Mouse (Mus musculus): Measurements from ENCODE around the gene Map3k6. TPM values are rescaled to one million over a fixed set of nuclear protein-coding genes. Genes with fewer than 3 reads are reported as not detected.

Map3k6 gene
- polyA plus RNA-seq, 1 experiment from 2014 or later, result 2.8 TPM

DNA sequence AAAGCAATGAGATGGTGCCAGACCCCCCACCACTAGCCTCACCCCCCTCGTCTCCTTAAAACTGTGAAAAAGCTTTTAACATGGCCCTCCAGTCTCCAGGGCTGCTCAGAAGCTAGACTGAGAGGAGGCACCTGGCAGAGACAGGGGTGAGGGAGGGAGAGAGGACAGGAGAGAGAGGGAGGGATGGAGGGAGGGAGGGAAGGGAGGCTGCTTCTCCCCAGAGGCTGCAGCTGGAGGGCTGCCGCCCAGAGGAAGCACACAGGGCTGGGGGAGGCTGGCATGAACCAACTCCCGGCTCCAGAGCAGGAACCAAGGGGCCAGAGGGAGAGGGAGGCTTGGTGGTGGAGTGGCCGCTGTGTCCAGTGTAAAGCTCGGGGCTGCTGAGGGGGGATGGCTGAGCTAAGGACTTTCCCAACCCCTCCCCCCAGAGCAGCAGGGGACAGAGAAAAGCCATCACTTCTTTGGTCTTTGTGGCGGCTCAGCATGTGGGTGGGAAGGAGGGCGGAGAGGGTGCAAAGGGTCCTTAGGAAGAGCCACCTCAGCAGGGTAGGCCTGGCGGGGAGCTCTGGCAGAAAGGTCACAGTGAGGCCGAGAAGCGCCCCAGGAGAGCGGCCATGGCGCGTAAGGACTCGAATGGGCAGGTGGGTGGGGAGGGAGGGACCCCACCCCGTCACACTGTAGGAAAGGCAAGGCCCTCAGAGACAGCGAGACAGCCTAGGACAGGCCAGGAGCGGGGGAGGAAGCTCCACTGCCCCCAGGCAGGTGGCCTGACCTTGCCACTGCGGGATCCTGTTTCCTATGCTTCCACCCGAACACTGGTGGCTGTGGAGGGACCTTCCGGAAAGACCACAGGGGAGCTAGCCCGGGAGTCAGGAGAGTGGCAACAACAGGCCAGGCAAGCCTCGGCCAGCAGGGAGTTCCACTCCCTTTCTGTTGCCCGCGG lies 52.6 kb downstream of the Map3k6 start:
- no peak for ATAC-seq
- Histone ChIP-seq H3K9ac (0 out of 2 replicates have a peak overlapping the region, but pooled peaks have one; percentile 8), H3K27ac (no peak overlapping the region)

DNA sequence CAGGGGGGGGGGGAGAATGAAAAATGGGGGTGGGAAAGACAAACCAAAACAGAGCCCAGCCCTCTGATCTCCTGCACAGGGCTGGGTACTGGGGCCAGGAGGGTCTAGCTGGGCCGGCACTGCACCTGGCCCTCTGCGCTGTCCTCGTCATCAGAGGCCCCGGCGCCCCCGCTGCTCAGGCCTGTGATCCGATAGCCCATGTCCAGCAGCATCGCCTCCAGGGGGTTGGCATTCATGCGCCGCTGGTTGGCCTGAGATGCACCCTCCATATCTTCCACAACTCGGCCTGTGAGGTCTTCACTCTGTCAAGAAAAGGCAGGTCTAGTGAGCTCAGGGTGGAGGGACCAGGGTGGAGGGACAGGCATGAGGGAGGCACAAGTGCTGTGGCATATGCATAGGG lies 53.5 kb downstream of the Map3k6 start:
- Histone ChIP-seq H3K27me3 (replicated peaks) (peaks cover 10% of the 10 kb centered on the region; the same call in 1 of the 2 replicates), H3K9ac (no peak overlapping the region), H3K4me3 (no peak overlapping the region), H3K4me2 (no peak overlapping the region), H3K9me3 (replicated peaks) (no peaks in the 10 kb centered on the region), H3K36me3 (peaks cover 42% of the 10 kb centered on the region), H3K27ac (no peak overlapping the region), H3K4me1 (peaks cover 20% of the 10 kb centered on the region)
- ATAC-seq, result no peak
- 75% methylated on average over 11 of the region's 11 CpGs for WGBS (ENCODE audit: insufficient replicate concordance)

More for the DNA sequence above, 52.6 kb downstream of the Map3k6 start:
- no peak overlapping the region for H3K4me2 ChIP-seq
- peaks cover 20% of the 10 kb centered on the region for H3K4me1 ChIP-seq
- peaks cover 4% of the 10 kb centered on the region; the same call in 1 of the 2 replicates for H3K27me3 ChIP-seq (replicated peaks)
- WGBS (ENCODE audit: insufficient replicate concordance), result 60% methylated on average over 24 of the region's 24 CpGs
- H3K9me3 ChIP-seq (replicated peaks), result no peaks in the 10 kb centered on the region
- H3K4me3 ChIP-seq, result no peak overlapping the region
- H3K36me3 ChIP-seq, result peaks cover 42% of the 10 kb centered on the region

DNA sequence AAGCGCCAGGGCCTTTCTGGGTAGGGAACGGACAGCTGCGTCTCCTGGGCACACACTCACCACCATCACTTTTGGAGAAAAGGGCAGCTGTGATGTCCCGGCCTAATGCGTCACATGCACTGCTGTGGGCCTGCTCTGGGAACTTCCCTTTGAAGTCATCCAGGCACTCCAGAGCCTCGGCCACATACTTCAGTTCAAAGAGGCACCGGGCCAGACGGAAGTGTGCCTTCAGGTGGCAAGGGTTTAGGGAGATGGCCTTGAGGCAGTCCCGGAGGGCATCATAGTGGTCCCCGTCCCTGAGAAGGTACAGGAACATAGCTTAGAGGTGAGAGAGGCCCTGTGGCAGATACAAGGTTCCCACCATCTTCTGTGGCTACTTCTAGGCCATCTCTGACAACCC lies 56.7 kb downstream of the Map3k6 start:
- no peak overlapping the region for H3K27ac ChIP-seq

DNA sequence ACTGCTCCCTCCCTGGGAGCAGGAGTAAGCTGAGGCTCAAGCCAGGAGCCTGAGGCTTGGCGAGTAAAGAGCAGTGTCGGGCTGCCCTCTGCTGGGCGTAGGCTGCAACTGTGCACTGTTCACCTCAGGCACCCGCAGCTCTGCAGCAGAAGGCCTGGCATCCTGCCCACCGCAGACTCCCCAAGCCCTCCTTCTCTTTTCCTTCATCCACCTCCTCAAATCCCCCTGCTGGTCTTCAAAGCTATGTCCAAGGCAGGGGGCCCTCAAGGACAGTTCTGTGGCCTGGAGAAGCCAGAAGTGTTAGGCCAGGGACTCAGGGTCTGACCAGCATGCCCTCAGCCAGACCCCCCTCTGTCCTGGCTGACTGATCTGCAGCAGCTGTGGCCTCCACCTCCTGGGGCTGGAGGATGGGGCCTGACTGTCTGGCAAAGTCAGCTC lies 57.2 kb downstream of the Map3k6 start:
- WGBS (ENCODE audit: insufficient replicate concordance), result 7% methylated on average over 5 of the region's 5 CpGs
- ATAC-seq, result peak; percentile 70
- Histone ChIP-seq H3K4me2 (no peak overlapping the region), H3K27ac (no peak overlapping the region), H3K4me1 (peaks cover 12% of the 10 kb centered on the region), H3K27me3 (replicated peaks) (peaks cover 8% of the 10 kb centered on the region; the same call in 1 of the 2 replicates), H3K4me3 (no peak overlapping the region), H3K36me3 (peaks cover 67% of the 10 kb centered on the region), H3K9me3 (replicated peaks) (no peaks in the 10 kb centered on the region), H3K9ac (no peak overlapping the region)

More for the DNA sequence above, 56.7 kb downstream of the Map3k6 start:
- no peaks in the 10 kb centered on the region for H3K9me3 ChIP-seq (replicated peaks)
- H3K4me3 ChIP-seq, result no peak overlapping the region
- peaks cover 16% of the 10 kb centered on the region for H3K4me1 ChIP-seq
- H3K4me2 ChIP-seq, result no peak overlapping the region
- 0 out of 2 replicates have a peak, but pooled peaks have one; percentile 9 for ATAC-seq
- H3K9ac ChIP-seq, result no peak overlapping the region
- peaks cover 67% of the 10 kb centered on the region for H3K36me3 ChIP-seq
- peaks cover 10% of the 10 kb centered on the region; the same call in 1 of the 2 replicates for H3K27me3 ChIP-seq (replicated peaks)
- 72% methylated on average over 10 of the region's 10 CpGs for WGBS (ENCODE audit: insufficient replicate concordance)

DNA sequence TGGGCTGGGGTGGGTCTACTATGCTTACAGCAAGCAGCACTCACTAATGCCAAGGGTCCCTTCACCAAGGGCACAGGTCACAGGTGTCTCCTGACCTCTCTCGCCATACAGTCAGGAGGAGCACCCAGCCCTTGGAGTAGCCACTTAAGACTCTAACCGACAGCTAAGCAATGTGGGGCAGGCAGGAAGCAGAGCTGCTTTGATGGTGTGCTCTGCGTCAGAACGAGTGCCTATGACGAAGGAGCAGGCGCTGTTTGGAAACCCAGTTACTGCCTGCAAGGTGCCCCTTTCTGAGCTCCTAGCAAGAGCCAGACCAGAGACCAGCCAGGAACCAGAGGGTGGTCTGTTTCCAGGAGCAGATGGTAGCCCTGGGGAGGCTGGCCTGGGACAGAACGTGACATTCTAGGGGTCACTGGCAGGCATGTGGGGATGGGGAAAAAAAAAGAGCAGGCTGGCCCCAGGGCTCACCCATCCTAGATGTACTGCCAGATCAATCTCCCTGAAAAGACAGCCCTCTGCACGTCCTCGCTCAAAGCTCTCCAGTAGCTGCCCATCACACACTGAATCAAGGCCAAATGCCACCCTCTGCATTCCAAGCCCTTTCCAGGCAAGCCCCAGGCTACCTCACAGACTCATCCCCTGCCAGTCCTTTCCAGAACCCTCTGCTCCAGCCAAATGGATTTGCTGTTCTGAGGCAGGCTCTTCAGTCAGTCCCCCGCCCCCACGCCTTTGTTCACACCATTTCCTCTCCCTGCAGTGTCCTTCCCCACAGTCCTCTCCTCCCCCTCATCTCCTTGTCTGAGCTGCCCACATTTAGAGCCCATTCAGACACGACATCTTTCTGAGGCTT lies 58.1 kb downstream of the Map3k6 start:
- H3K27ac ChIP-seq, result no peak overlapping the region
- no peaks in the 10 kb centered on the region for H3K9me3 ChIP-seq (replicated peaks)
- ATAC-seq, result no peak
- 48% methylated on average over 12 of the region's 12 CpGs for WGBS (ENCODE audit: insufficient replicate concordance)
- no peak overlapping the region for H3K4me2 ChIP-seq
- peaks cover 3% of the 10 kb centered on the region for H3K4me1 ChIP-seq
- H3K36me3 ChIP-seq, result peaks cover 67% of the 10 kb centered on the region
- H3K27me3 ChIP-seq (replicated peaks), result peaks cover 6% of the 10 kb centered on the region; the same call in 1 of the 2 replicates
- H3K4me3 ChIP-seq, result no peak overlapping the region
- no peak overlapping the region for H3K9ac ChIP-seq

DNA sequence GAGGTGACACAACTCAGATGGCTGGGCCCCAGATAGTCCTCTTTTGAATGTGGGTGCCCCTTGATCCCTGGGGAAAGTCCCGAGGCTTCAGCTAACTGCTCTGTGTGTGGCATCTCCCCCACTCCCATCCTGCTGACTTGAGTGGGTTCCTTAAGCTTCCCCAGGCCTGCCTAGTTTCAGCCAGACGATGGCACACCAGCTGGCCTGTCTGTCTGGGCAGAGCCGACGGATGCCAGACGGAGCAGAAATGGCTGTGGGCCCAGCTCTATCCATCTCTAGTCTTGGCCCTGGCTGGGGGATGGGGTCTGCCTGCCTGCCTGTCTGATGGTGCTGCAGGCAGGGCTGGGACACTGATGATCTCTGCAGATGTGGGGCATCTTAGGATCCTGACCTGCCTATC lies 59.1 kb downstream of the Map3k6 start:
- Histone ChIP-seq H3K27ac (no peak overlapping the region), H3K36me3 (peaks cover 65% of the 10 kb centered on the region), H3K4me1 (no peaks in the 10 kb centered on the region), H3K27me3 (replicated peaks) (peaks cover 6% of the 10 kb centered on the region; the same call in 1 of the 2 replicates), H3K4me3 (no peak overlapping the region), H3K4me2 (no peak overlapping the region), H3K9me3 (replicated peaks) (no peaks in the 10 kb centered on the region), H3K9ac (no peak overlapping the region)
- 72% methylated on average over 5 of the region's 5 CpGs for WGBS (ENCODE audit: insufficient replicate concordance)
- no peak for ATAC-seq

DNA sequence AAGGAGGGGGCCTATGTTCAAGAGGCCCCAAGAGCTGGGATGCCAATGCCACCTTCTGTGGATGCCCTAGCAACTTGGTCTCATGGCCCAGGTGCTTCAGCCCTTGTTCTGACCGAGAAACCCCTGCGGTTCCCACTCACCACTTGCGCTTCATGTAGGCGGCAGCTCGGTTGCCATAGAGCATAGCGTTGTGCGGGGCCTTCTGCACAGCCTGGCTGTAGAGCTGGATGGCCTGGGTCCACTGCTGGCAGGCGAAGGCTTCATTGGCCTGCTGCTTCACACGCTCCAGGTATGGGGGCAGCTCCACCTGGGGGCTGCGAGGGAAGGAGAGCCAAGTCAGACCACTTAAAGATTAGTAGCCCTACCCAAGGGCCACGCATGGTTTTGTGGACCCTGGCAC lies 59.8 kb downstream of the Map3k6 start:
- no peak overlapping the region for H3K9ac ChIP-seq
- no peak overlapping the region for H3K27ac ChIP-seq
- H3K4me2 ChIP-seq, result no peak overlapping the region
- no peaks in the 10 kb centered on the region for H3K4me1 ChIP-seq
- H3K27me3 ChIP-seq (replicated peaks), result 0 out of 2 replicates have a peak, but pooled peaks cover 6% of the 10 kb centered on the region
- H3K9me3 ChIP-seq (replicated peaks), result no peaks in the 10 kb centered on the region
- no peak for ATAC-seq
- peaks cover 62% of the 10 kb centered on the region for H3K36me3 ChIP-seq
- WGBS (ENCODE audit: insufficient replicate concordance), result 88% methylated on average over 11 of the region's 11 CpGs
- no peak overlapping the region for H3K4me3 ChIP-seq

DNA sequence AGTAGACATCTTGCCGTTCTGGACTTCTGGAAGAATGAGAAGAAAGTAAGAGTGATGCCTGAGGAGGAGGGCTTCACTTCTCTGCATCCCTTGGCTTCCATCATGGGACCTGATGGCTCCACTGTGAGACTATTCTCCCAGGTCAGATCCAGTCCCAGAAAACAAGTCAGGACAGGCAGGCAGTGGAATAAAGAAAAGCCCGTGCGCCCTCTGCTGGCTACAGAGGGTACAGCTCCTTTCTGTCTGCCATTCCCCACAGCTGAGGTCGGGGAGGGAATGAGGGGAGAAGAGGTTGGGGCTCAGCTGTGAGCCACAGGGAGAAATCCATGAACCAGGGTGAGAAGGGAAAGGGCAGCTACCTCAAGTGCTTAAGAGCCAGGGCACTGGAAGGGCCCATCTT lies 61.2 kb downstream of the Map3k6 start:
- Histone ChIP-seq H3K27ac (no peak overlapping the region), H3K27me3 (replicated peaks) (0 out of 2 replicates have a peak, but pooled peaks cover 6% of the 10 kb centered on the region), H3K4me2 (no peak overlapping the region), H3K4me1 (no peaks in the 10 kb centered on the region), H3K9me3 (replicated peaks) (no peaks in the 10 kb centered on the region), H3K4me3 (no peak overlapping the region), H3K36me3 (peaks cover 53% of the 10 kb centered on the region), H3K9ac (no peak overlapping the region)
- no peak for ATAC-seq
- 26% methylated on average over 4 of the region's 4 CpGs for WGBS (ENCODE audit: insufficient replicate concordance)

Small RNA genes within 50 kb of the gene (microRNA-seq; reads per million reads assigned to microRNA genes)
- gene Mir7017, result not detected

Other genes with a start within 250 kb of the Map3k6 start
- gene Ahdc1, start 229.6 kb upstream of the Map3k6 start, polyA plus RNA-seq (2016; fragmentation: Nextera tagmentation; extraction: Ambion mirVana), result 2.9 and 3.2 TPM in 2 replicates
- 35.9 and 42.2 TPM in 2 replicates for gene Wasf2, start 110.3 kb upstream of the Map3k6 start, polyA plus RNA-seq (2016; fragmentation: Nextera tagmentation; extraction: Ambion mirVana)
- gene Cd164l2, start 28.7 kb upstream of the Map3k6 start, polyA plus RNA-seq (2016; fragmentation: Nextera tagmentation; extraction: Ambion mirVana), result 0.12 and 0.26 TPM in 2 replicates
- not detected in 2 replicates for gene Gpr3, start 28.3 kb upstream of the Map3k6 start, polyA plus RNA-seq (2016; fragmentation: Nextera tagmentation; extraction: Ambion mirVana)
- 0.37 and 0.46 TPM in 2 replicates for gene Sytl1, start 22.3 kb downstream of the Map3k6 start, polyA plus RNA-seq (2016; fragmentation: Nextera tagmentation; extraction: Ambion mirVana)
- 47.6 and 48.4 TPM in 2 replicates for gene Tmem222, start 37.0 kb downstream of the Map3k6 start, polyA plus RNA-seq (2016; fragmentation: Nextera tagmentation; extraction: Ambion mirVana)
- 10.0 and 11.2 TPM in 2 replicates for gene Wdtc1, start 112.7 kb downstream of the Map3k6 start, polyA plus RNA-seq (2016; fragmentation: Nextera tagmentation; extraction: Ambion mirVana)
- 4.2 and 4.9 TPM in 2 replicates for gene Slc9a1, start 128.9 kb downstream of the Map3k6 start, polyA plus RNA-seq (2016; fragmentation: Nextera tagmentation; extraction: Ambion mirVana)
- 0.06 TPM in 1 of 2 replicates, not detected in the other for gene Tent5b, start 239.3 kb downstream of the Map3k6 start, polyA plus RNA-seq (2016; fragmentation: Nextera tagmentation; extraction: Ambion mirVana)